Mouse (Mus musculus) heart, postnatal 0 days (tissue): ENCODE results near the gene Ccdc110. TPM values are rescaled to one million over a fixed set of nuclear protein-coding genes. Genes with fewer than 3 reads are reported as not detected.

Experiments used
- ATAC-seq: fragments of 200-750 bp; cut with Nextera tagmentation; 2 replicates; pipeline ENCODE4 v1.8.0; 2017; ENCODE audit warnings: low read depth, moderate number of reproducible peaks, moderate library complexity; ENCODE audit not compliant: insufficient read depth
- DNase-seq: peaks from one replicate; pipeline ENCODE4 v3.0.0-alpha.2; 2016; ENCODE audit warnings: low spot score
- H3K27ac ChIP-seq: fragments of 300-500 bp; sonication (generic); 2 replicates; pipeline ENCODE4 v1.5.1; 2014; ENCODE audit warnings: low read depth, mild to moderate bottlenecking
- H3K27me3 ChIP-seq: fragments of 300-500 bp; sonication (generic); 2 replicates; pipeline ENCODE4 v1.6.1; 2014; ENCODE audit warnings: low read length, mixed read lengths; ENCODE audit not compliant: control insufficient read depth, insufficient read depth
- H3K36me3 ChIP-seq: fragments of 300-500 bp; sonication (generic); replicated peaks from 2 replicates; pipeline ENCODE4 v1.6.1; 2014; ENCODE audit warnings: low read length, mixed read lengths; ENCODE audit not compliant: control insufficient read depth, insufficient read depth
- H3K4me1 ChIP-seq: fragments of 300-500 bp; sonication (generic); 2 replicates; pipeline ENCODE4 v1.6.1; 2014; ENCODE audit warnings: antibody characterized with exemption; ENCODE audit not compliant: control insufficient read depth, insufficient read depth
- H3K4me2 ChIP-seq: fragments of 300-500 bp; sonication (generic); 2 replicates; pipeline ENCODE4 v1.6.1; 2014; ENCODE audit warnings: low read depth, mild to moderate bottlenecking, low read length, moderate library complexity
- H3K4me3 ChIP-seq: fragments of 300-500 bp; sonication (generic); 2 replicates; pipeline ENCODE4 v1.5.1; 2014; ENCODE audit warnings: low read depth, low read length
- H3K9ac ChIP-seq: fragments of 300-500 bp; sonication (generic); replicated peaks from 2 replicates; pipeline ENCODE4 v1.6.1; 2014; ENCODE audit warnings: low read depth, low read length, mixed read lengths
- H3K9me3 ChIP-seq: fragments of 300-500 bp; sonication (generic); replicated peaks from 2 replicates; pipeline ENCODE4 v1.6.1; 2016; ENCODE audit warnings: low read length; ENCODE audit not compliant: control insufficient read depth
- CTCF ChIP-seq: IDR thresholded peaks from 2 replicates; pipeline ENCODE4 v1.5.1; 2016; ENCODE audit warnings: antibody characterized with exemption, control low read depth, low read depth
- EP300 ChIP-seq: IDR thresholded peaks from 2 replicates; pipeline ENCODE4 v1.6.1; 2016; ENCODE audit warnings: antibody characterized with exemption, low read depth
- WGBS: fragments of 180-500 bp; shearing (Covaris S2); extraction: QIAGEN DNeasy Blood & Tissue Kit; methylation state at CpG from one replicate; pipeline ENCODE4 v1.1.7; 2014; 5-methylcytosine and 5-hydroxymethylcytosine counted together
- polyA plus RNA-seq: library from polyadenylated mRNA; unstranded; fragments of >200 nt; fragmentation: Nextera tagmentation; extraction: Ambion mirVana; gene quantifications from 2 replicates; pipeline ENCODE4 v1.2.1, GENCODE M21; 2015
- total RNA-seq: library from RNA; depleted of rRNA; stranded (reverse); fragments of >200 nt; gene quantifications from 2 replicates; pipeline ENCODE4 v1.2.3, GENCODE M21; 2014; ENCODE audit warnings: low replicate concordance; rRNA removed

Gene Ccdc110
- total and polyA plus RNA-seq, 2 experiments from 2014 or later = not detected

GRCm38 (mm10) chr8:45975837-45976468, 41.5 kb downstream of the Ccdc110 start:
- no peak for ATAC-seq
- TF ChIP-seq CTCF = no peak
- no peak for TF ChIP-seq EP300
- Histone ChIP-seq H3K4me2 (peak overlapping the region; percentile 76), H3K4me1 (peaks cover 13% of the 10 kb centered on the region; the same call in 1 of the 2 replicates), H3K9me3 (peaks cover 3% of the 10 kb centered on the region; the same call in 1 of the 2 replicates), H3K9ac (peak overlapping the region; percentile 68), H3K36me3 (peaks cover 11% of the 10 kb centered on the region), H3K4me3 (peak overlapping the region; percentile 75), H3K27ac (peak overlapping the region; percentile 50; the same call in 1 of the 2 replicates), H3K27me3 (no peaks in the 10 kb centered on the region)
- 55% methylated on average over 11 of the region's 11 CpGs for WGBS
- peak; percentile 11 for DNase-seq

GRCm38 (mm10) chr8:45986665-45987064, 52.2 kb downstream of the Ccdc110 start:
- DNase-seq (no peak), ATAC-seq (no peak)
- WGBS = 72% methylated on average over 3 of the region's 3 CpGs
- no peak overlapping the region for H3K27ac ChIP-seq
- no peaks in the 10 kb centered on the region for H3K9me3 ChIP-seq
- H3K36me3 ChIP-seq = peaks cover 59% of the 10 kb centered on the region
- H3K4me2 ChIP-seq = no peak overlapping the region
- no peak overlapping the region for H3K4me3 ChIP-seq
- no peaks in the 10 kb centered on the region for H3K27me3 ChIP-seq
- TF ChIP-seq EP300 (no peak), CTCF (no peak)
- no peaks in the 10 kb centered on the region for H3K4me1 ChIP-seq
- no peak overlapping the region for H3K9ac ChIP-seq

GRCm38 (mm10) chr8:45988189-45988588, 53.8 kb downstream of the Ccdc110 start:
- Histone ChIP-seq H3K4me1 (no peaks in the 10 kb centered on the region), H3K27ac (no peak overlapping the region), H3K4me2 (no peak overlapping the region), H3K36me3 (peaks cover 51% of the 10 kb centered on the region), H3K27me3 (no peaks in the 10 kb centered on the region), H3K4me3 (no peak overlapping the region), H3K9me3 (no peaks in the 10 kb centered on the region), H3K9ac (no peak overlapping the region)
- DNase-seq = no peak
- ATAC-seq = no peak
- 58% methylated on average over 2 of the region's 2 CpGs for WGBS
- TF ChIP-seq CTCF = no peak
- TF ChIP-seq EP300 = no peak

GRCm38 (mm10) chr8:45990631-45991310, 56.4 kb downstream of the Ccdc110 start:
- no peak for DNase-seq
- no peak for ATAC-seq
- H3K9me3 ChIP-seq = no peaks in the 10 kb centered on the region
- TF ChIP-seq EP300 (no peak), CTCF (no peak)
- H3K4me2 ChIP-seq = no peak overlapping the region
- H3K4me3 ChIP-seq = no peak overlapping the region
- no peaks in the 10 kb centered on the region for H3K27me3 ChIP-seq
- peaks cover 49% of the 10 kb centered on the region for H3K36me3 ChIP-seq
- WGBS = 86% methylated on average over 4 of the region's 4 CpGs
- no peak overlapping the region for H3K9ac ChIP-seq
- H3K4me1 ChIP-seq = no peaks in the 10 kb centered on the region
- H3K27ac ChIP-seq = no peak overlapping the region

Other genes starting within 250 kb of the Ccdc110 start
- 128 and 168 TPM in 2 replicates for gene Pdlim3, start 49.2 kb upstream of the Ccdc110 start, total RNA-seq
- 125 and 127 TPM in 2 replicates for gene Pdlim3, start 49.2 kb upstream of the Ccdc110 start, polyA plus RNA-seq
- not detected in 2 replicates for gene 1700029J07Rik, start 40.6 kb downstream of the Ccdc110 start, total RNA-seq
- gene 1700029J07Rik, start 40.6 kb downstream of the Ccdc110 start, polyA plus RNA-seq = 1.3 and 1.6 TPM in 2 replicates
- 16.9 and 47.4 TPM in 2 replicates for gene Ufsp2, start 40.9 kb downstream of the Ccdc110 start, total RNA-seq
- 59.5 and 61.4 TPM in 2 replicates for gene Ufsp2, start 40.9 kb downstream of the Ccdc110 start, polyA plus RNA-seq
- gene Lrp2bp, start 64.7 kb downstream of the Ccdc110 start, total RNA-seq = 0.08 and 0.99 TPM in 2 replicates
- gene Lrp2bp, start 64.7 kb downstream of the Ccdc110 start, polyA plus RNA-seq = 0.36 and 0.65 TPM in 2 replicates
- 1.2 and 42.2 TPM in 2 replicates for gene Ankrd37, start 71.1 kb downstream of the Ccdc110 start, total RNA-seq
- 10.2 and 14.3 TPM in 2 replicates for gene Ankrd37, start 71.1 kb downstream of the Ccdc110 start, polyA plus RNA-seq
- 13.7 and 14.8 TPM in 2 replicates for gene Cfap97, start 217.2 kb downstream of the Ccdc110 start, total RNA-seq
- gene Cfap97, start 217.2 kb downstream of the Ccdc110 start, polyA plus RNA-seq = 22.0 and 22.4 TPM in 2 replicates
- 14.7 and 28.0 TPM in 2 replicates for gene Snx25, start 217.5 kb downstream of the Ccdc110 start, total RNA-seq
- 2.4 and 4.0 TPM in 2 replicates for gene Snx25, start 217.5 kb downstream of the Ccdc110 start, polyA plus RNA-seq